ENCODE assay signal across 8 mouse cellular contexts in genomic region chr2:75960366-75961330, GRCm38 (mm10). TPM values are rescaled to one million over a fixed set of nuclear protein-coding genes. Genes with fewer than 3 reads are reported as not detected.
A peak's percentile ranks its signal among the peaks of the same experiment; 100 is the strongest.
DNase-seq lines count a peak whose midpoint lies in the region; ATAC-seq and TF ChIP-seq lines count a peak whose summit lies in the region.

No protein-coding gene starts in this region.

- H3K27ac ChIP-seq in midbrain, postnatal 0 days (ENCODE audit: low read depth, low read length) = no peak overlapping the region

- DNase-seq in cerebellum, postnatal 10 days = peak; percentile 65 to 76
- DNase-seq in cerebellum, postnatal 25 days = no peak
- DNase-seq in embryo, embryonic 9.5 days (ENCODE audit: extremely low spot score) = peak; percentile 58
- peak; percentile 42 to 63 for DNase-seq in heart, postnatal 10 days
- DNase-seq in kidney, postnatal 36 days = peak; percentile 50
- peak; percentile 36 for DNase-seq in midbrain, postnatal 0 days (ENCODE audit: low spot score)
- DNase-seq in cerebellum, postnatal 36 days = no peak
- DNase-seq in gastrocnemius, postnatal 25 days = no peak

- H3K4me2 ChIP-seq in midbrain, postnatal 0 days (ENCODE audit: low read depth, low read length, poor library complexity, severe bottlenecking) = no peak overlapping the region

- H3K36me3 ChIP-seq in midbrain, postnatal 0 days (ENCODE audit: insufficient read depth, low read length) = no peaks in the 10 kb centered on the region

- WGBS in midbrain, postnatal 0 days = 52% methylated on average over 15 of the region's 15 CpGs

- H3K4me1 ChIP-seq in midbrain, postnatal 0 days (ENCODE audit: insufficient read depth, low read length) = no peaks in the 10 kb centered on the region; the same call in 1 of the 2 replicates

- H3K9me3 ChIP-seq in midbrain, postnatal 0 days (ENCODE audit: low read length) = no peaks in the 10 kb centered on the region

- H3K4me3 ChIP-seq in midbrain, postnatal 0 days (ENCODE audit: low read depth, low read length) = no peak overlapping the region

- H3K27me3 ChIP-seq in midbrain, postnatal 0 days (ENCODE audit: insufficient read depth, low read length) = no peaks in the 10 kb centered on the region

- no peak; the same call in 1 of the 2 replicates for TF ChIP-seq CTCF in midbrain, postnatal 0 days (IDR thresholded peaks at IDR 0.05)

- H3K9ac ChIP-seq in midbrain, postnatal 0 days (replicated peaks; ENCODE audit: low read length, poor library complexity, severe bottlenecking) = no peak overlapping the region

- intact Hi-C loops in heart, postnatal 10 days (cut with DNase I) = loop anchor here (10.0 kb wide), 1 partner anchor 276 kb away; no protein-coding TSS in a partner anchor

- no peak for ATAC-seq in midbrain, postnatal 0 days (ENCODE audit: low FRiP score)

RNA-seq across cellular contexts. Expression of gene Ttc30a2, which starts 17.3 kb away (rescaled TPM):
- total RNA-seq in heart, postnatal 10 days (2021) = 1 to 10 TPM; 1.0 to 1.6 TPM
- 1.1 and 1.9 TPM in 2 replicates for total RNA-seq in midbrain, postnatal 0 days (2014; rRNA removed)
- 0.36 and 0.39 TPM in 2 replicates for polyA plus RNA-seq in midbrain, postnatal 0 days (2015; fragmentation: Nextera tagmentation; extraction: Ambion mirVana)
- under 1 TPM; 0.13 to 0.35 TPM for total RNA-seq in gastrocnemius, postnatal 25 days (2021)

RNA-seq across cellular contexts. Expression of gene Ttc30a1, which starts 21.1 kb away (rescaled TPM):
- total RNA-seq in heart, postnatal 10 days (2021) = 1 to 10 TPM; 2.7 to 3.6 TPM
- total RNA-seq in midbrain, postnatal 0 days (2014; rRNA removed) = 12.3 and 12.7 TPM in 2 replicates
- 5.2 and 5.5 TPM in 2 replicates for polyA plus RNA-seq in midbrain, postnatal 0 days (2015; fragmentation: Nextera tagmentation; extraction: Ambion mirVana)
- total RNA-seq in gastrocnemius, postnatal 25 days (2021) = 1 to 10 TPM in 1 of 2 experiments, under 1 TPM in 1; 0.96 to 1.0 TPM

RNA-seq across cellular contexts. Expression of gene Ttc30b, which starts 22.3 kb away (rescaled TPM):
- total RNA-seq in heart, postnatal 10 days (2021) = 10 to 100 TPM; 13.6 to 14.9 TPM
- total RNA-seq in midbrain, postnatal 0 days (2014; rRNA removed) = 29.1 and 30.8 TPM in 2 replicates
- polyA plus RNA-seq in midbrain, postnatal 0 days (2015; fragmentation: Nextera tagmentation; extraction: Ambion mirVana) = 18.7 and 19.3 TPM in 2 replicates
- 1 to 10 TPM; 2.3 to 2.8 TPM for total RNA-seq in gastrocnemius, postnatal 25 days (2021)

Comparison
In these comparisons a context has a peak if more than half of its experiments do, and no peak if none do; other contexts are left out.
1. DNase-seq: peak in cerebellum, postnatal 10 days (2 of 2), embryo, embryonic 9.5 days (single experiment), heart, postnatal 10 days (2 of 2), kidney, postnatal 36 days (2 of 2) and midbrain, postnatal 0 days (single experiment); none in cerebellum, postnatal 25 days (0 of 2), cerebellum, postnatal 36 days (0 of 2) and gastrocnemius, postnatal 25 days (single experiment).